Mouse (Mus musculus) midbrain, embryonic 16.5 days (tissue): ENCODE measurements around the gene Cntnap2. TPM values are rescaled to one million over a fixed set of nuclear protein-coding genes. Genes with fewer than 3 reads are reported as not detected.

Experiments
- ATAC-seq: fragments of 200-750 bp; cut with Nextera tagmentation; 2 replicates; pipeline ENCODE4 v1.8.0; 2017; ENCODE audit warnings: moderate TSS enrichment
- H3K27ac ChIP-seq: fragments of 300-500 bp; sonication (generic); 2 replicates; pipeline ENCODE4 v1.5.1; 2014; ENCODE audit warnings: mild to moderate bottlenecking, low read length, mixed read lengths
- H3K27me3 ChIP-seq: fragments of 300-500 bp; sonication (generic); 2 replicates; pipeline ENCODE4 v1.6.1; 2014; ENCODE audit warnings: low read depth, low read length, mixed read lengths; ENCODE audit not compliant: control insufficient read depth, insufficient read depth
- H3K36me3 ChIP-seq: fragments of 300-500 bp; sonication (generic); 2 replicates; pipeline ENCODE4 v1.6.1; 2014; ENCODE audit warnings: mild to moderate bottlenecking, low read length, moderate library complexity, mixed read lengths; ENCODE audit not compliant: control insufficient read depth, insufficient read depth
- H3K4me1 ChIP-seq: fragments of 300-500 bp; sonication (generic); 2 replicates; pipeline ENCODE4 v1.6.1; 2014; ENCODE audit warnings: mild to moderate bottlenecking, low read length, mixed read lengths; ENCODE audit not compliant: control insufficient read depth, insufficient read depth
- H3K4me2 ChIP-seq: fragments of 300-500 bp; sonication (generic); 2 replicates; pipeline ENCODE4 v1.6.1; 2014; ENCODE audit warnings: mild to moderate bottlenecking, low read length, mixed read lengths
- H3K4me3 ChIP-seq: fragments of 300-500 bp; sonication (generic); 2 replicates; pipeline ENCODE4 v1.5.1; 2014; ENCODE audit warnings: low read depth, mild to moderate bottlenecking, low read length, moderate library complexity, mixed read lengths
- H3K9ac ChIP-seq: fragments of 300-500 bp; sonication (generic); 2 replicates; pipeline ENCODE4 v1.6.1; 2014; ENCODE audit warnings: low read depth, low read length, mixed read lengths
- H3K9me3 ChIP-seq: fragments of 300-500 bp; sonication (generic); replicated peaks from 2 replicates; pipeline ENCODE4 v1.6.1; 2014; ENCODE audit warnings: mild to moderate bottlenecking, low read length, mixed read lengths; ENCODE audit not compliant: control insufficient read depth, poor library complexity, severe bottlenecking
- WGBS: fragments of 180-500 bp; shearing (Covaris S2); extraction: QIAGEN DNeasy Blood & Tissue Kit; methylation state at CpG from one replicate; pipeline ENCODE4 v1.1.7; 2014; 5-methylcytosine and 5-hydroxymethylcytosine counted together
- polyA plus RNA-seq: library from polyadenylated mRNA; unstranded; fragments of >200 nt; fragmentation: Nextera tagmentation; extraction: Ambion mirVana; gene quantifications from 2 replicates; pipeline ENCODE4 v1.2.1, GENCODE M21; 2015

Gene Cntnap2
- polyA plus RNA-seq, 1 experiment from 2014 or later = 63.5 TPM

DNA sequence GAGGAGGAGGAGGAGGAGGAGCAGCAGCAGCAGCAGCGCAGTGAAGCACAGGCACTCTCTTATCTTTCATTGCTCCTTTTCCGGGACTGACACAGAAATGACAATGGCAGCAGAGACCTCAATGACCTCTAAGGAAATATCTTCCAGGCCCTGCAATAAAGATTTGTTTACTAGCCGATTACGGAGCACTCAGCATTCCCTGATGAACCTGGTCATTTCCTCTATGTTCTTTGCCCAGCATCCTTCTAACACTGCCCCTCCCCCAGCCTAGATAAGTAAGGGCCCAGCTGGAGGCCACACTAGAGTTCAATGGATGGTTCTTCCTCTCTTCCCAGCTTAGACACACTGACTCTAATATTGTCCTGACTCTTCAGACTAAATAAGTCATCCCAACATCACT lies 2270.1 kb downstream of the Cntnap2 start:
- no peak for ATAC-seq
- H3K9ac ChIP-seq = no peak overlapping the region
- no peaks in the 10 kb centered on the region for H3K27me3 ChIP-seq
- H3K4me1 ChIP-seq = peaks cover 3% of the 10 kb centered on the region; the same call in 1 of the 2 replicates
- no peak overlapping the region for H3K27ac ChIP-seq
- no peak overlapping the region for H3K4me2 ChIP-seq
- no peaks in the 10 kb centered on the region for H3K9me3 ChIP-seq
- no peaks in the 10 kb centered on the region for H3K36me3 ChIP-seq
- H3K4me3 ChIP-seq = no peak overlapping the region
- 51% methylated on average over 4 of the region's 4 CpGs for WGBS

DNA sequence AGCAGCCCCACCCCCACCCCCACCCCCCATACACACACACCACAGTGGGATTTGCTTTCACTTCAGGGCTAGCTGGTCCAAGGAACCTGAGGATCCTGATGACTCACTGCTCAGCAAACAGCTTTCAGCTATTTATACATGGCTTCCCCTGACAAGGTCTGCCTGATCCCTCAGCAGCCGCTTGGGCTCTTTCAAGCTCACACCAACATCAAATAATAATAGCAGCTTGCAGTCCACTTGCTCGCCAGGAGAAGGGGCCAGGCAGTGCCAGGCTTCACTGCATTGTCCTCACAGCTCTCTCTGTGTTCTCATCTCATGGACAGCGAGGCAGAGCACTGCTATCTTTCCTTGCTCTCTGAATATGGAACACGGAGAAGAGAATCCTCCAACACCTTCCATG lies 2273.9 kb downstream of the Cntnap2 start:
- Histone ChIP-seq H3K27me3 (no peaks in the 10 kb centered on the region), H3K4me3 (no peak overlapping the region), H3K9me3 (no peaks in the 10 kb centered on the region), H3K9ac (no peak overlapping the region), H3K27ac (no peak overlapping the region), H3K36me3 (no peaks in the 10 kb centered on the region), H3K4me2 (no peak overlapping the region), H3K4me1 (peaks cover 3% of the 10 kb centered on the region; the same call in 1 of the 2 replicates)
- no peak for ATAC-seq
- 34% methylated on average over 4 of the region's 4 CpGs for WGBS

DNA sequence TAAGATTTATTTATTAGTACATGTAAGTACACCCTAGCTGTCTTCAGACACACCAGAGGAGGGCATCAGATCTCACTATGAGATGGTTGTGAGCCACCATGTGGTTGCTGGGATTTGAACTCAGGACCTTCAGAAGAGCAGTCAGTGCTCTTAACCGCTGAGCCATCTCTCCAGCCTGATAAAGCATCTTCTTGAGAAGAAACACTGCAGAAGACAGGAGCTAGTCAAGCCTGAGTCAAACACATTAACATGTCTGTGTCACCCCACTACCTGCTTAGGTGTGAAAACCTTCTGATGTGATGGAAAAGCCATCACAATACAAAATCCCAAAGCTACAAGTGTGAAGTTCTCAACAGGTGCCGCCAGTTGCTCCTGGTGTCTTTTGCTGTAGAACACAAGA lies 2275.2 kb downstream of the Cntnap2 start:
- Histone ChIP-seq H3K9me3 (no peaks in the 10 kb centered on the region), H3K4me1 (peaks cover 3% of the 10 kb centered on the region; the same call in 1 of the 2 replicates), H3K27ac (no peak overlapping the region), H3K4me3 (no peak overlapping the region), H3K4me2 (no peak overlapping the region), H3K9ac (no peak overlapping the region), H3K36me3 (no peaks in the 10 kb centered on the region), H3K27me3 (no peaks in the 10 kb centered on the region)
- ATAC-seq = no peak
- 95% methylated on average over 2 of the region's 2 CpGs for WGBS

DNA sequence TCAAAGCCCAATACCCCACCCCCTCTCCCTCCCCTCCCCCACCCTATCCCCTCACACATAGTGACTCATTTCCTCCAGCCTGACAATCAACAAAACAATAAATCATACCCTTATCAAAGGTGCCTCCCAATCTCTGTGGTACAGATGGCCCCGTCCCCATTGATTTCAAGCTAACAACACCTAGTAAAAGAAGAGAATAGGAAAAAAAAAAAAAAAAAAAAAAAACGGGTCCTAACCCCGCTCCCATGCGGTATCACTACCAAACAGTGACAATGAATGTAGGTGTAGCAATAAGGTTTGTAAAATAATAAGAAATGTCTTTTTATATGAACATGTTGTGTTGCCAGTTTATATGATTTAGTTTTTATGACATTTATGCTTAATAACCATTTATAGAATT lies 2278.1 kb downstream of the Cntnap2 start:
- 88% methylated on average over 4 of the region's 4 CpGs for WGBS
- Histone ChIP-seq H3K9ac (no peak overlapping the region), H3K4me1 (peaks cover 3% of the 10 kb centered on the region; the same call in 1 of the 2 replicates), H3K27me3 (no peaks in the 10 kb centered on the region), H3K27ac (no peak overlapping the region), H3K4me2 (no peak overlapping the region), H3K4me3 (no peak overlapping the region), H3K9me3 (no peaks in the 10 kb centered on the region), H3K36me3 (no peaks in the 10 kb centered on the region)
- no peak for ATAC-seq

DNA sequence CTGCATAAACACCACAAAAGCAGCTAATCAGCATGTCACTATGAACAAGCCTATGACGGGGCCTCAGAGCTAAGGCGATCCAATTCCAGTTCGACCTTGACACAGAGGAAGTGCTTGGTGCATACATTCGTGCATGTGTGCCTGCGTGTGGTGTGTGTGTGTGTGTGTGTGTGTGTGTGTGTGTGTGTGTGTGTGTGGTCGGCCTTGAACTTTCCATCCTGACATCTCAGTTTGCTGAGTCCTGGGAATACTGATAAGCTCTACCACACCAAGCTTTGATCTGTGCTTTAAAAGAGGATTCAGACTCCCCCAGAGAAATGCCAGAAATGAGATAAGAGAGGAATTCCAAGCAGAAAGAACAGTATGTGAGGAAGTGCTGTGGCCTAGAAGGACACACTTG lies 2279.0 kb downstream of the Cntnap2 start:
- WGBS = 70% methylated on average over 6 of the region's 6 CpGs
- Histone ChIP-seq H3K4me2 (no peak overlapping the region), H3K4me1 (peaks cover 1% of the 10 kb centered on the region), H3K27ac (no peak overlapping the region), H3K9ac (no peak overlapping the region), H3K36me3 (no peaks in the 10 kb centered on the region), H3K9me3 (no peaks in the 10 kb centered on the region), H3K27me3 (no peaks in the 10 kb centered on the region), H3K4me3 (no peak overlapping the region)
- ATAC-seq = no peak

DNA sequence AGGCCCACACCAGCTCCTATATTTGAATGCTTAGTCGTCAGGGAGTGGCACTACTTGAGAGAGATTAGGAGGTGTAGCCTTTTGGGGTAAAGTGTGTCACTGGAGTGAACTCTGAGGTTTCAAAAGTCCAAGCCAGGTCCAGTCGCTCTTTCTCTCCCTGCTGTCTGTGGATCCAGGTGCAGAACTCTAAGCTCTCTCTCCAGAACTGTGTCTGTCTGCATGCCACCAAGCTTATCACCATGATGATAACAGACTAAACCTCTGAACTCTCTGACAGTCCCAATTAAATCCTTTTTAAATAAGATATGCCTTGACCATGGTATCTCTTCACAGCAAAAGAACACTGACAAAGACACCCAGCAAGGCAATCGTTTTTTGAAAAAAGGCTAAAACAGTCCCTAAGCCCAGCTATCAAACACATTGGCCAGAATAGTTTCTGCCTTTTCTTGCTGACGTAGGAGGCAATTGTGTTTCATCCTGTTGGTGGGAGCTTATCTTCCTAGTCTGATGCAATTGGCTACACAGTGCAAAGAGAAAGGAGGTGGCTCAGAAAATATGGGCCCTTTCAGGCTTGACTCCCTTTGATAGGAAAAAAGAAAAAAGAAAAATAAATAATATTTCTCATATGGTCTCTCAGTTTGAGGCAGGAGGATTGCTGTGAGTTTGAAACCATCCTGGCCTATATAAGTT lies 2281.8 kb downstream of the Cntnap2 start:
- Histone ChIP-seq H3K4me1 (peaks cover 7% of the 10 kb centered on the region), H3K4me3 (no peak overlapping the region), H3K9me3 (no peaks in the 10 kb centered on the region), H3K4me2 (no peak overlapping the region), H3K27me3 (no peaks in the 10 kb centered on the region), H3K27ac (no peak overlapping the region), H3K36me3 (no peaks in the 10 kb centered on the region), H3K9ac (no peak overlapping the region)
- no peak for ATAC-seq
- 63% methylated on average over 4 of the region's 4 CpGs for WGBS

DNA sequence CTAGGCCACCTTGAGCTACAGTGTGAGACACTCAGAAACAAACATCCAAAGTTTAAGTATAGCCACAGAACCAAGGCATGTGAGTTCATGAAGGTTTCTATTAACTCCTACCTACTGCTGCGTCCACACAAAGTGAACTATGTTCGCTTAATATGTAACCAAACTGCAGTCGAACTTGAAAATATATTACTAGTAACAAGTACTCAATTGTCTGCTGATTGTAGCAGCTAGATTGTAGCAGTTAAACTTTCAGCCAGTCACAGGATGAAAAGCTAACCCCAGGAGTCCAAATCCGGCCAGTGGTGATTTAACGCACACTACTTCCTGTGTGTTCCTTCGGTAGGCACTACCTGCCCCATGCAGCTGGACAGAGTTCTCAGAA lies 2282.3 kb downstream of the Cntnap2 start:
- no peak overlapping the region for H3K9ac ChIP-seq

DNA sequence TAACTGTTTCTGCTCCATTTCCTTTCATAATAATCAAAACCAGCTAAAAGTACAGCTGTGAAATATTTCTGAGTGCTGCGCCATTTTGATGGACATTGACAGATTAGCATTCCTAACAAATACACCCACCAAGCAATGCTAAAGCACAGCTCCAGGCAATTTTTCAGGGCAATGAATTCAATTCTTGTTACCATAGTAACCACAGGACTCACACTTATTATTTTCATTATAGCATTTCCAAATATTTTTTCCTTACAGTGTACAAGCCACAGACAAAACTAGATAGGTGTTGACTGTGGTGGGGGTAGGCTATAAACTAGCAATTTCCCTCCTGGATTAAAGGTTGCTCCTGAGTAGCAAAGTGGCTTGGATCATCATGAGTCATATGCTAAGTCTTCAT lies 2284.1 kb downstream of the Cntnap2 start:
- Histone ChIP-seq H3K4me2 (no peak overlapping the region), H3K4me3 (no peak overlapping the region), H3K9ac (no peak overlapping the region), H3K36me3 (no peaks in the 10 kb centered on the region), H3K27ac (no peak overlapping the region), H3K9me3 (no peaks in the 10 kb centered on the region), H3K27me3 (no peaks in the 10 kb centered on the region), H3K4me1 (peaks cover 7% of the 10 kb centered on the region)
- 63% methylated on average over 1 of the region's 1 CpGs for WGBS
- peak; percentile 71 for ATAC-seq

More for the DNA sequence above, 2282.3 kb downstream of the Cntnap2 start:
- H3K27ac ChIP-seq = no peak overlapping the region
- H3K4me1 ChIP-seq = peaks cover 7% of the 10 kb centered on the region
- H3K4me2 ChIP-seq = no peak overlapping the region
- H3K9me3 ChIP-seq = no peaks in the 10 kb centered on the region
- H3K27me3 ChIP-seq = no peaks in the 10 kb centered on the region
- 73% methylated on average over 6 of the region's 6 CpGs for WGBS
- H3K36me3 ChIP-seq = no peaks in the 10 kb centered on the region
- H3K4me3 ChIP-seq = no peak overlapping the region
- ATAC-seq = no peak

DNA sequence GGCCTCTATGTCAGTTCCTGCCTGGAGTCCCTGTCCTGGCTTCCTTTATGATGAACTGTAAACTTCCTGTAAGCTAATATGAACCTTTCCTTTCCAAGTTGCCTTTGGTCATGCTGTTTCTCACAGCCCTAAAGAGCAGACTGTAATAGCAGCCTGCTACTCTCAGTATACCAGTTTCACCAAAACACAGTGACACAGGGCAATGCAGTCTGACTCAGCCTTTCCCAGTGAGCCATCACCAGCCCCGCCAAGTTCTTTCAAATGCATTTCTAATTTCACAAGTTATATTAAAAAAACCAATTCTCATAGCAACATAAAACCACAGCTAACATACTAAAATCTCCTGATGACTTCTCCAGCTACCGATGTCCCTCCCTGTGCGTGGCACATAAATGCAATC lies 2285.5 kb downstream of the Cntnap2 start:
- Histone ChIP-seq H3K27ac (no peak overlapping the region), H3K36me3 (no peaks in the 10 kb centered on the region), H3K4me2 (no peak overlapping the region), H3K27me3 (no peaks in the 10 kb centered on the region), H3K4me1 (peaks cover 7% of the 10 kb centered on the region), H3K9ac (no peak overlapping the region), H3K9me3 (no peaks in the 10 kb centered on the region), H3K4me3 (no peak overlapping the region)
- ATAC-seq = no peak
- 75% methylated on average over 3 of the region's 3 CpGs for WGBS
